22 mouse cellular contexts compared by ENCODE assay signal in the genomic region with DNA sequence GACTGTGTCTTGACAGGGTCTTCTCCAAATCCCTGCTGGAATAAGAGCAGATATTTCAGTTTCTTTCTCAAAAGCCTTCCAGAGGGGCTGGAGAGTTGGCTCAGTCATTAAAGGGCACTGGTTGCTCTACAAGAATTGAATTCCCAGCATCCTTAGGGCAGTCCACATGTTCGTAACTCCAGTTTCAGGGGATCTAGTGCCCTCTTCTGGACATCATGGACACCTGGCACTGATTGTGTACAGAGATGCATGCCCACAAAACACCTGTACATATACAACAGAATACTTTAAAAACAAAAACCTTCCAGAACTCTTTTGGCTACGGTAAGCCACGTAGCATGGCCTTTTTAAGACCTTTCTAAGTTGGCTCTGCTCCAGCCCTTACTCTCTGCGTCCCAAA. TPM values are rescaled to one million over a fixed set of nuclear protein-coding genes. Genes with fewer than 3 reads are reported as not detected.
DNase-seq lines count a peak whose midpoint lies in the region; ATAC-seq and TF ChIP-seq lines count a peak whose summit lies in the region.
"Had no signal": no experiment of that assay in that cellular context is flagged by ENCODE, and none has a peak within 500 bp of the region (broad histone marks: within the 10 kb centered on the region; RNA-seq: fewer than 3 reads in every experiment).

No protein-coding gene starts in this region.

- no peak for ATAC-seq in liver, embryonic 14.5 days (ENCODE audit: insufficient read depth)
- no peak for ATAC-seq in liver, embryonic 12.5 days
- ATAC-seq in neural tube, embryonic 15.5 days (ENCODE audit: low FRiP score) = no peak

- H3K9me3 ChIP-seq in liver, embryonic 14.5 days (ENCODE audit: control insufficient read depth, low read length) = no peaks in the 10 kb centered on the region
- no peaks in the 10 kb centered on the region for H3K9me3 ChIP-seq in liver, embryonic 12.5 days (replicated peaks)
- H3K9me3 ChIP-seq in CH12.LX (replicated peaks; ENCODE audit: low read length) = no peaks in the 10 kb centered on the region
- no peaks in the 10 kb centered on the region for H3K9me3 ChIP-seq in neural tube, embryonic 15.5 days (replicated peaks)
- H3K9me3 ChIP-seq: forebrain, embryonic 10.5 days; heart, embryonic 10.5 days; liver, embryonic 13.5 days; midbrain, embryonic 10.5 days had no signal

- H3K79me2 ChIP-seq in heart, adult 2 months (replicated peaks; ENCODE audit: control insufficient read depth, insufficient read depth, low read length) = no peaks in the 10 kb centered on the region
- H3K79me2 ChIP-seq in CH12.LX (replicated peaks; ENCODE audit: control insufficient read depth, extremely low read depth, insufficient read depth, poor library complexity, severe bottlenecking) = no peaks in the 10 kb centered on the region

- TF ChIP-seq POLR2A in heart, adult 2 months (IDR thresholded peaks at IDR 0.05; ENCODE audit: insufficient read depth, low read depth, low read length) = no peak
- no peak for TF ChIP-seq POLR2A in CH12.LX (IDR thresholded peaks at IDR 0.05; ENCODE audit: low read depth, low read length)

- TF ChIP-seq EP300 in heart, adult 2 months (IDR thresholded peaks at IDR 0.05; ENCODE audit: insufficient read depth, low read depth, low read length) = no peak
- TF ChIP-seq EP300 in liver, embryonic 14.5 days (IDR thresholded peaks at IDR 0.05; ENCODE audit: low read depth) = no peak
- no peak for TF ChIP-seq EP300 in CH12.LX (IDR thresholded peaks at IDR 0.05; ENCODE audit: low read length)

- DNase-seq in heart, adult 2 months = no peak
- DNase-seq in heart, postnatal 14 days = no peak
- no peak for DNase-seq in liver, embryonic 14.5 days (ENCODE audit: low read depth in 3 of 3, low spot score in 3 of 3)
- peak; percentile 46 for DNase-seq in CH12.LX (ENCODE audit: extremely low read depth)
- peak; percentile 6 for DNase-seq in c-Kit-positive CD71-positive TER-119-negative erythroid progenitor cells, embryonic 14.5 days (ENCODE audit: low read depth)
- DNase-seq in kidney, postnatal 4 days = no peak
- DNase-seq: adrenal gland, postnatal 14 days; B cell, adult 2 months; cerebellum, adult 9-10 months; gastrocnemius, postnatal 14 days; heart, postnatal 10 days; kidney, adult 11 months; kidney, postnatal 25 days; liver, embryonic 13.5 days; lung, postnatal 14 days had no signal

- no peaks in the 10 kb centered on the region for H3K27me3 ChIP-seq in heart, adult 2 months (ENCODE audit: control insufficient read depth, insufficient read depth, low read length)
- H3K27me3 ChIP-seq in liver, embryonic 14.5 days (ENCODE audit: control insufficient read depth, insufficient read depth, low read length) = no peaks in the 10 kb centered on the region
- H3K27me3 ChIP-seq in liver, embryonic 12.5 days (replicated peaks) = peaks cover 15% of the 10 kb centered on the region
- H3K27me3 ChIP-seq in CH12.LX (replicated peaks) = peaks cover under 1% of the 10 kb centered on the region
- H3K27me3 ChIP-seq in neural tube, embryonic 15.5 days (replicated peaks) = peaks cover 3% of the 10 kb centered on the region

- H3K9ac ChIP-seq in heart, adult 2 months (ENCODE audit: low read depth, low read length) = no peak overlapping the region
- no peak overlapping the region for H3K9ac ChIP-seq in liver, embryonic 14.5 days (replicated peaks)
- H3K9ac ChIP-seq in liver, embryonic 12.5 days = no peak overlapping the region
- H3K9ac ChIP-seq in CH12.LX (ENCODE audit: insufficient read depth, low read depth) = no peak overlapping the region
- no peak overlapping the region for H3K9ac ChIP-seq in neural tube, embryonic 15.5 days (replicated peaks)
- H3K9ac ChIP-seq: hindbrain, embryonic 14.5 days; liver, embryonic 13.5 days had no signal

- peak; percentile 59 for TF ChIP-seq CTCF in heart, adult 2 months (IDR thresholded peaks at IDR 0.05)
- TF ChIP-seq CTCF in liver, embryonic 14.5 days (IDR thresholded peaks at IDR 0.05; ENCODE audit: low read depth) = peak; percentile 30; the same call in 1 of the 2 replicates
- TF ChIP-seq CTCF in CH12.LX (conservative IDR thresholded peaks at IDR 0.05 in 1 of 2, IDR thresholded peaks at IDR 0.05 in 1 of 2; ENCODE audit: low read depth in 2 of 2, low read length in 2 of 2) = peak; percentile 10 to 63; a peak in 2 of 4 replicates

- in situ Hi-C loops in CH12.LX (cut with MboI; ENCODE audit: low pct_ligation_motif_present, low pct_unique_long_range_greater_than_20kb, low sequenced_read_pairs) = no loop called here

- dilution Hi-C loops in CH12.LX (cut with MboI; ENCODE audit: extremely low pct_ligation_motif_present, extremely low pct_unique_long_range_greater_than_20kb, low sequenced_read_pairs) = no loop called here

- no peaks in the 10 kb centered on the region for H3K36me3 ChIP-seq in heart, adult 2 months (ENCODE audit: control insufficient read depth, insufficient read depth, low read length)
- H3K36me3 ChIP-seq in liver, embryonic 14.5 days (replicated peaks; ENCODE audit: control insufficient read depth, insufficient read depth, low read depth) = no peaks in the 10 kb centered on the region
- H3K36me3 ChIP-seq in liver, embryonic 12.5 days = no peaks in the 10 kb centered on the region
- no peaks in the 10 kb centered on the region for H3K36me3 ChIP-seq in CH12.LX (replicated peaks in 1 of 2; ENCODE audit: control insufficient read depth in 1 of 2, insufficient read depth in 1 of 2, low read length in 1 of 2)
- no peaks in the 10 kb centered on the region for H3K36me3 ChIP-seq in neural tube, embryonic 15.5 days
- H3K36me3 ChIP-seq: forebrain, embryonic 10.5 days; heart, embryonic 10.5 days; liver, embryonic 13.5 days; midbrain, embryonic 10.5 days had no signal

- 84% methylated on average over 4 of the region's 4 CpGs for WGBS in heart, adult 2 months
- 62% methylated on average over 4 of the region's 4 CpGs for WGBS in liver, embryonic 14.5 days (ENCODE audit: insufficient replicate concordance)
- WGBS in liver, embryonic 12.5 days (ENCODE audit: insufficient replicate concordance) = 60% methylated on average over 4 of the region's 4 CpGs
- WGBS in neural tube, embryonic 15.5 days = 91% methylated on average over 4 of the region's 4 CpGs

- TF ChIP-seq RAD21 in CH12.LX (IDR thresholded peaks at IDR 0.05; ENCODE audit: low read depth, low read length) = peak; percentile 72

- no peak overlapping the region for H3K4me2 ChIP-seq in liver, embryonic 14.5 days (ENCODE audit: low read depth)
- H3K4me2 ChIP-seq in liver, embryonic 12.5 days = no peak overlapping the region
- H3K4me2 ChIP-seq in CH12.LX (ENCODE audit: insufficient read depth, low read depth, poor library complexity, severe bottlenecking) = no peak overlapping the region
- H3K4me2 ChIP-seq in neural tube, embryonic 15.5 days = no peak overlapping the region
- H3K4me2 ChIP-seq: hindbrain, embryonic 14.5 days; liver, embryonic 13.5 days had no signal

- no peak overlapping the region for H3K27ac ChIP-seq in heart, adult 2 months
- H3K27ac ChIP-seq in liver, embryonic 14.5 days = no peak overlapping the region
- no peak overlapping the region for H3K27ac ChIP-seq in liver, embryonic 12.5 days
- no peak overlapping the region for H3K27ac ChIP-seq in CH12.LX (ENCODE audit: insufficient read depth, low read depth)
- no peak overlapping the region for H3K27ac ChIP-seq in neural tube, embryonic 15.5 days (replicated peaks)
- H3K27ac ChIP-seq: forebrain, embryonic 10.5 days; heart, embryonic 10.5 days; hindbrain, embryonic 14.5 days; liver, embryonic 13.5 days; midbrain, embryonic 10.5 days had no signal

- no peak overlapping the region for H3K4me3 ChIP-seq in heart, adult 2 months
- H3K4me3 ChIP-seq in liver, embryonic 14.5 days (ENCODE audit: insufficient read depth in 1 of 2, low read depth in 2 of 2, low read length in 2 of 2) = no peak overlapping the region
- H3K4me3 ChIP-seq in liver, embryonic 12.5 days = no peak overlapping the region
- H3K4me3 ChIP-seq in CH12.LX (replicated peaks in 1 of 3; ENCODE audit: low read depth in 2 of 3, low read length in 2 of 3, poor library complexity in 1 of 3) = no peak overlapping the region
- H3K4me3 ChIP-seq in neural tube, embryonic 15.5 days (replicated peaks) = no peak overlapping the region
- H3K4me3 ChIP-seq: forebrain, embryonic 10.5 days; heart, embryonic 10.5 days; liver, embryonic 13.5 days; midbrain, embryonic 10.5 days had no signal

- intact Hi-C loops in heart, adult 2 months (cut with DNase I) = no loop called here
- intact Hi-C loops in heart, postnatal 14 days (cut with DNase I) = loop anchor here (2.0 kb wide), 1 partner anchor 19 kb away; the partner anchor contains the start of gene Zbtb16

- peaks cover 3% of the 10 kb centered on the region for H3K4me1 ChIP-seq in heart, adult 2 months (ENCODE audit: control insufficient read depth, insufficient read depth, low read length)
- no peaks in the 10 kb centered on the region for H3K4me1 ChIP-seq in liver, embryonic 14.5 days (replicated peaks; ENCODE audit: control insufficient read depth in 2 of 2, insufficient read depth in 2 of 2, low read length in 1 of 2)
- H3K4me1 ChIP-seq in liver, embryonic 12.5 days = no peaks in the 10 kb centered on the region
- H3K4me1 ChIP-seq in CH12.LX (ENCODE audit: control insufficient read depth in 1 of 2, insufficient read depth in 2 of 2) = peaks cover 21 to 50% of the 10 kb centered on the region in 2 experiments
- peaks cover 3% of the 10 kb centered on the region; the same call in 1 of the 2 replicates for H3K4me1 ChIP-seq in neural tube, embryonic 15.5 days
- H3K4me1 ChIP-seq: liver, embryonic 13.5 days had no signal

RNA-seq across cellular contexts. Expression of gene Zbtb16, which starts 20.2 kb away (rescaled TPM):
- 100 to 1,000 TPM; 149 to 150 TPM for total RNA-seq in heart, adult 2 months (2021)
- polyA plus RNA-seq in heart, adult 2 months (2012; rRNA removed) = 15.7 and 23.7 TPM in 2 replicates
- 100 to 1,000 TPM; 144 to 166 TPM for total RNA-seq in heart, postnatal 14 days (2021)
- 0.24 and 0.26 TPM in 2 replicates for polyA plus RNA-seq in liver, embryonic 14.5 days (2012; rRNA removed)
- polyA plus RNA-seq in liver, embryonic 14.5 days (2014; fragmentation: Nextera tagmentation; extraction: Ambion mirVana) = 0.24 and 0.30 TPM in 2 replicates
- 1.5 and 1.6 TPM in 2 replicates for polyA plus RNA-seq in liver, embryonic 12.5 days (2016; fragmentation: Nextera tagmentation; extraction: Ambion mirVana)
- 1.7 and 3.0 TPM in 2 replicates for total RNA-seq in CH12.LX (2012; rRNA removed)
- 0.34 TPM in 2 replicates for total RNA-seq in CH12.LX (2014; rRNA removed)
- polyA plus RNA-seq in CH12.LX (2012; ENCODE audit: insufficient read length, low read depth) = 0.90 and 1.0 TPM in 2 replicates
- polyA plus RNA-seq in neural tube, embryonic 15.5 days (2015; fragmentation: Nextera tagmentation; extraction: Ambion mirVana) = 9.7 and 10.8 TPM in 2 replicates

RNA-seq across cellular contexts. Expression of gene Htr3a, which starts 54.7 kb away (rescaled TPM):
- total RNA-seq in heart, adult 2 months (2021) = under 1 TPM in 1 of 2 experiments, not detected in 1; 0.25 TPM
- 1.6 and 1.8 TPM in 2 replicates for polyA plus RNA-seq in heart, adult 2 months (2012; rRNA removed)
- not detected for total RNA-seq in heart, postnatal 14 days (2021)
- not detected in 2 replicates for polyA plus RNA-seq in liver, embryonic 14.5 days (2012; rRNA removed)
- polyA plus RNA-seq in liver, embryonic 14.5 days (2014; fragmentation: Nextera tagmentation; extraction: Ambion mirVana) = not detected in 2 replicates
- not detected in 2 replicates for polyA plus RNA-seq in liver, embryonic 12.5 days (2016; fragmentation: Nextera tagmentation; extraction: Ambion mirVana)
- total RNA-seq in CH12.LX (2012; rRNA removed) = not detected in 2 replicates
- total RNA-seq in CH12.LX (2014; rRNA removed) = not detected in 2 replicates
- polyA plus RNA-seq in CH12.LX (2012; ENCODE audit: insufficient read length, low read depth) = not detected in 2 replicates
- polyA plus RNA-seq in neural tube, embryonic 15.5 days (2015; fragmentation: Nextera tagmentation; extraction: Ambion mirVana) = 2.3 and 3.2 TPM in 2 replicates
- total RNA-seq: gastrocnemius, postnatal 14 days; heart, postnatal 10 days; neutrophil, adult 5-6 weeks had no signal

Comparison
In these comparisons a context has a peak if more than half of its experiments do, and no peak if none do; other contexts are left out.
1. DNase-seq: peak in CH12.LX (single experiment) and c-Kit-positive CD71-positive TER-119-negative erythroid progenitor cells, embryonic 14.5 days (single experiment); none in heart, adult 2 months (0 of 2), heart, postnatal 14 days (0 of 2), liver, embryonic 14.5 days (0 of 3) and kidney, postnatal 4 days (0 of 2).
2. Peak in every context shown above with its lines, with median percentiles within 50 percentile points of each other: CTCF ChIP-seq.